Mouse (Mus musculus) kidney, postnatal 4 days (tissue): ENCODE measurements around the gene Klf16.

ENCODE experiments used
- DNase-seq, 2 experiments: peaks; one replicate each; pipeline ENCODE4 v3.0.0; 2021; ENCODE audit warnings: mixed read lengths in 2 of 2

Klf16 gene

DNA sequence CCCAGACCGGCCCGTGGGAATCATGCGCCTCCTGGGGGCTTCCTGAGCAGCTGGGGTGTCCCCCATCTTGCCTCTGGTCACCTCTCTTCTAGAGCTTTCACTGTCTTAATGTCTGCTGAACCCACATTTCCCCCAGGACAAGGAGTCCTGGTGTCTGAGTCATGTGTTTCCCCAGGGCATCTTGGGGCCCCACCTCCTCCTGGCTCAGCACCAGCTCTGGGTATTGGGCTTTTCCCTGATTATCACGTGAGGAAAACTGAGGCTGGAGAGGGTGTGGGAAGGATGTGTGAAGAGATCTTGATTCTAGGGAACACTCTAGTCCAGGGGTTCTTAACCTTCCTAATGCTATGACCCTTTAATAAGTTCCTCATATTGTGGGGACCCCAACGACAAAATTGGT is 38.9 kb downstream of the Klf16 start:
- DNase-seq = no peak

GRCm38 (mm10) chr10:80535711-80536110 is 41.4 kb downstream of the Klf16 start:
- DNase-seq = peak; percentile 42 to 61

- peak; percentile 40 to 43 for DNase-seq
Measured at GRCm38 (mm10) chr10:80535071-80535470, 42.0 kb downstream of the Klf16 start.

DNA sequence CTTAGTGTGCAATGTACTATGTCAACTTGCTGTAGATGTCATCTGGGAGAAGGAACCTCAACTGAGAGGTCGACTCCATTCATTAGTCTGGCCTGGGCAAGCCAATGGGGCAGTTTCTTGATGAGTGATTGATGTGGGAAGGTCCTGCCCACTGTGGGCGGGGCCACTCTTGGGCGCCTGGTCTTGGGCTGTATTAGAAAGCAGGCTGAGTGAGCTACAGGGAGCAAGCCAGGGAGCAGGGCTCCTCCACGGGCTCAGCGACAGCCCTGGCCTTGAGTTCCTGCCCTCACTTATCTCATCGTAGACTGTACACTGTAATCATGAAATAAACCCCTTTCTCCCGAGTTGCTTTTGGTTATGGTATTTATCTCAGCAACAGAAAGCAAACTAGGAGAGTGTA is 43.4 kb downstream of the Klf16 start:
- DNase-seq = peak; percentile 42 to 69

- no peak for DNase-seq
Measured at GRCm38 (mm10) chr10:80532783-80533182, 44.3 kb downstream of the Klf16 start.

DNA sequence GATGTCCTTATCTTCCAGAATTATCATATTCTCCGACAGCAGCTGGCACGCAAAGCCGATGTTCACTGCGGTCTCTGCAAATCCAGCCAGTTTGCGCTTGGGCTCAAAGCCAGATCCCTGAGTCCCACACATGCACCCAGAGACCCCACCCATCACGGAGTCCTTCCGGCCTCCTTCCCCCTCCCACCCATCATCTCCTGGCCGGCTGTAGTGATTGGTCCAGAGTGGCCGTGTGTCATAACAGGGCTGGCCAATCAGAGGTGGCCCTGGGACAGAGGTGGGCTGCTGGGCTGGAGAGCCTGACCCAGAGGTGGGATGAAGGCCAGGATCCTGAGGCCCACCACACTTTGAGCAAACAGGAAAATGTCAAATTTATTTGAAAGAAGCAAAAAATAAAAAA is 50.9 kb downstream of the Klf16 start:
- DNase-seq = peak; percentile 27 to 53

GRCm38 (mm10) chr10:80523299-80523698 is 53.8 kb downstream of the Klf16 start:
- DNase-seq = peak in 1 of 2 experiments; percentile 20

GRCm38 (mm10) chr10:80519287-80519686 is 57.8 kb downstream of the Klf16 start:
- DNase-seq = no peak
